Comparison of ENCODE assay signal across 8 mouse cellular contexts in genomic region chr7:78577462-78578110, GRCm38 (mm10).
DNase-seq lines count a peak whose midpoint lies in the region; ATAC-seq and TF ChIP-seq lines count a peak whose summit lies in the region.

No protein-coding gene starts in this region.

- peak overlapping the region; percentile 73 for H3K9ac ChIP-seq in heart, embryonic 13.5 days
- peak overlapping the region; percentile 12; the same call in 1 of the 2 replicates for H3K9ac ChIP-seq in ES-Bruce4 (ENCODE audit: low read depth, poor library complexity, severe bottlenecking)
- peak overlapping the region; percentile 73 for H3K9ac ChIP-seq in hindbrain, postnatal 0 days (replicated peaks; ENCODE audit: low read length)
- peak overlapping the region; percentile 81 for H3K9ac ChIP-seq in midbrain, postnatal 0 days (replicated peaks; ENCODE audit: low read length, poor library complexity, severe bottlenecking)

- H3K4me2 ChIP-seq in heart, embryonic 13.5 days, result peak overlapping the region; percentile 95
- peak overlapping the region; percentile 77 for H3K4me2 ChIP-seq in hindbrain, postnatal 0 days (ENCODE audit: low read depth, low read length)
- H3K4me2 ChIP-seq in midbrain, postnatal 0 days (ENCODE audit: low read depth, low read length, poor library complexity, severe bottlenecking), result peak overlapping the region; percentile 88

- TF ChIP-seq CTCF in ES-Bruce4 (IDR thresholded peaks at IDR 0.05; ENCODE audit: low read depth, low read length), result no peak
- TF ChIP-seq CTCF in hindbrain, postnatal 0 days (IDR thresholded peaks at IDR 0.05; ENCODE audit: low read depth), result no peak
- TF ChIP-seq CTCF in midbrain, postnatal 0 days (IDR thresholded peaks at IDR 0.05), result no peak

- TF ChIP-seq EP300 in ES-Bruce4 (IDR thresholded peaks at IDR 0.05; ENCODE audit: insufficient read depth, low read depth, low read length), result no peak

- no peaks in the 10 kb centered on the region for H3K9me3 ChIP-seq in heart, embryonic 13.5 days
- H3K9me3 ChIP-seq in ES-Bruce4 (replicated peaks; ENCODE audit: control insufficient read depth, insufficient read depth, low read length, poor library complexity, severe bottlenecking), result no peaks in the 10 kb centered on the region
- no peaks in the 10 kb centered on the region for H3K9me3 ChIP-seq in hindbrain, postnatal 0 days (ENCODE audit: low read length)
- no peaks in the 10 kb centered on the region for H3K9me3 ChIP-seq in midbrain, postnatal 0 days (ENCODE audit: low read length)

- no peak overlapping the region for H3K27ac ChIP-seq in heart, embryonic 13.5 days (replicated peaks)
- no peak overlapping the region for H3K27ac ChIP-seq in ES-Bruce4 (ENCODE audit: insufficient read depth, low read length)
- H3K27ac ChIP-seq in hindbrain, postnatal 0 days, result peak overlapping the region; percentile 90
- H3K27ac ChIP-seq in midbrain, postnatal 0 days (ENCODE audit: low read depth, low read length), result peak overlapping the region; percentile 83

- no peak for TF ChIP-seq POLR2A in ES-Bruce4 (IDR thresholded peaks at IDR 0.05; ENCODE audit: insufficient read depth, low read length)

- DNase-seq in heart, postnatal 10 days, result no peak
- DNase-seq in embryo, embryonic 11 days, result peak; percentile 68
- DNase-seq in hindbrain, postnatal 0 days (ENCODE audit: low spot score), result peak; percentile 70
- DNase-seq in midbrain, postnatal 0 days (ENCODE audit: low spot score), result peak; percentile 54
- no peak for DNase-seq in urinary bladder, postnatal 10 days (ENCODE audit: low spot score)
- DNase-seq in left cerebral cortex, adult 11 months (ENCODE audit: low spot score), result no peak

- no peak for ATAC-seq in heart, embryonic 13.5 days (ENCODE audit: extremely low read depth, insufficient number of reproducible peaks, low FRiP score, low TSS enrichment)
- ATAC-seq in hindbrain, postnatal 0 days, result peak; percentile 41
- 0 out of 2 replicates have a peak, but pooled peaks have one; percentile 25 for ATAC-seq in midbrain, postnatal 0 days (ENCODE audit: low FRiP score)

- peaks cover 94% of the 10 kb centered on the region for H3K27me3 ChIP-seq in heart, embryonic 13.5 days (replicated peaks)
- peaks cover 24% of the 10 kb centered on the region for H3K27me3 ChIP-seq in ES-Bruce4 (ENCODE audit: control insufficient read depth, insufficient read depth, low read length, poor library complexity, severe bottlenecking)
- H3K27me3 ChIP-seq in hindbrain, postnatal 0 days (ENCODE audit: insufficient read depth, low read length), result no peaks in the 10 kb centered on the region; the same call in none of the 2 replicates
- peaks cover 9% of the 10 kb centered on the region for H3K27me3 ChIP-seq in midbrain, postnatal 0 days (ENCODE audit: insufficient read depth, low read length)

- H3K36me3 ChIP-seq in heart, embryonic 13.5 days, result no peaks in the 10 kb centered on the region
- no peaks in the 10 kb centered on the region for H3K36me3 ChIP-seq in ES-Bruce4 (ENCODE audit: control insufficient read depth, insufficient read depth, low read length, poor library complexity, severe bottlenecking)
- no peaks in the 10 kb centered on the region for H3K36me3 ChIP-seq in hindbrain, postnatal 0 days (ENCODE audit: insufficient read depth, low read length)
- no peaks in the 10 kb centered on the region for H3K36me3 ChIP-seq in midbrain, postnatal 0 days (ENCODE audit: insufficient read depth, low read length)

- WGBS in heart, embryonic 13.5 days, result under 1% methylated on average over 49 of the region's 49 CpGs
- WGBS in hindbrain, postnatal 0 days, result under 1% methylated on average over 46 of the region's 49 CpGs
- under 1% methylated on average over 45 of the region's 49 CpGs for WGBS in midbrain, postnatal 0 days

- intact Hi-C loops in heart, postnatal 10 days (cut with DNase I), result no loop called here

- H3K4me1 ChIP-seq in heart, embryonic 13.5 days, result peaks cover 18% of the 10 kb centered on the region
- no peaks in the 10 kb centered on the region for H3K4me1 ChIP-seq in ES-Bruce4 (ENCODE audit: control insufficient read depth, insufficient read depth, low read length)
- peaks cover 15% of the 10 kb centered on the region for H3K4me1 ChIP-seq in hindbrain, postnatal 0 days (ENCODE audit: insufficient read depth, low read length)
- H3K4me1 ChIP-seq in midbrain, postnatal 0 days (ENCODE audit: insufficient read depth, low read length), result peaks cover 31% of the 10 kb centered on the region; the same call in 1 of the 2 replicates

- peak overlapping the region; percentile 62 for H3K4me3 ChIP-seq in heart, embryonic 13.5 days
- H3K4me3 ChIP-seq in ES-Bruce4 (ENCODE audit: low read depth, low read length), result peak overlapping the region; percentile 65
- peak overlapping the region; percentile 68 for H3K4me3 ChIP-seq in hindbrain, postnatal 0 days (ENCODE audit: low read length)
- peak overlapping the region; percentile 77 for H3K4me3 ChIP-seq in midbrain, postnatal 0 days (ENCODE audit: low read depth, low read length)

Comparison
In these comparisons a context has a peak if more than half of its experiments do, and no peak if none do; other contexts are left out.
1. H3K27ac ChIP-seq: peak in hindbrain, postnatal 0 days (single experiment) and midbrain, postnatal 0 days (single experiment); none in heart, embryonic 13.5 days (single experiment) and ES-Bruce4 (single experiment).
2. H3K9ac ChIP-seq: peak in every context shown above with its lines; median percentile 81 in midbrain, postnatal 0 days; 73 in heart, embryonic 13.5 days; 73 in hindbrain, postnatal 0 days; 12 in ES-Bruce4.
3. DNase-seq: peak in embryo, embryonic 11 days (single experiment), hindbrain, postnatal 0 days (single experiment) and midbrain, postnatal 0 days (single experiment); none in heart, postnatal 10 days (0 of 2), urinary bladder, postnatal 10 days (single experiment) and left cerebral cortex, adult 11 months (single experiment).
4. Peak in every context shown above with its lines, with median percentiles within 50 percentile points of each other: H3K4me2 ChIP-seq and H3K4me3 ChIP-seq.